Mouse (Mus musculus): ENCODE data around the gene Abhd11. TPM values are rescaled to one million over a fixed set of nuclear protein-coding genes. Genes with fewer than 3 reads are reported as not detected.
"Not testable (repeated sequence)": the region's sequence is repeated elsewhere in the genome, so short reads cannot be mapped to it uniquely, and the experiment has no call there.

The Abhd11 gene
- total RNA-seq, 1 experiment from 2014 or later, result 32.2 TPM

- peak; percentile 77 for ATAC-seq (ENCODE audit: extremely low read depth, insufficient number of reproducible peaks, low FRiP score, poor library complexity, severe bottlenecking)
Measured at GRCm38 (mm10) chr5:135015497-135015896, 6.5 kb downstream of the Abhd11 start.

GRCm38 (mm10) chr5:135016224-135016759 lies 7.3 kb downstream of the Abhd11 start:
- ATAC-seq (ENCODE audit: extremely low read depth, insufficient number of reproducible peaks, low FRiP score, poor library complexity, severe bottlenecking), result no peak

- no peak for ATAC-seq (ENCODE audit: extremely low read depth, insufficient number of reproducible peaks, low FRiP score, poor library complexity, severe bottlenecking)
Measured at GRCm38 (mm10) chr5:135021814-135022213, 12.9 kb downstream of the Abhd11 start.

- peak; percentile 34 for ATAC-seq (ENCODE audit: extremely low read depth, insufficient number of reproducible peaks, low FRiP score, poor library complexity, severe bottlenecking)
Measured at GRCm38 (mm10) chr5:135023344-135024173, 14.6 kb downstream of the Abhd11 start, which contains the start of gene Stx1a. Gene Stx1a (plus strand): TSS chr5:135023482.

- no peak for ATAC-seq (ENCODE audit: extremely low read depth, insufficient number of reproducible peaks, low FRiP score, poor library complexity, severe bottlenecking)
Measured at GRCm38 (mm10) chr5:135024665-135025224, 15.8 kb downstream of the Abhd11 start.

- ATAC-seq (ENCODE audit: extremely low read depth, insufficient number of reproducible peaks, low FRiP score, poor library complexity, severe bottlenecking), result no peak
Measured at GRCm38 (mm10) chr5:135025899-135026298, 16.9 kb downstream of the Abhd11 start.

GRCm38 (mm10) chr5:135029007-135029854 lies 20.3 kb downstream of the Abhd11 start:
- ATAC-seq (ENCODE audit: extremely low read depth, insufficient number of reproducible peaks, low FRiP score, poor library complexity, severe bottlenecking), result no peak

GRCm38 (mm10) chr5:135032581-135032980 lies 23.6 kb downstream of the Abhd11 start:
- ATAC-seq (ENCODE audit: extremely low read depth, insufficient number of reproducible peaks, low FRiP score, poor library complexity, severe bottlenecking), result no peak

- ATAC-seq (ENCODE audit: extremely low read depth, insufficient number of reproducible peaks, low FRiP score, poor library complexity, severe bottlenecking), result no peak
Measured at GRCm38 (mm10) chr5:135034593-135034992, 25.6 kb downstream of the Abhd11 start.

GRCm38 (mm10) chr5:135035608-135036359 lies 26.8 kb downstream of the Abhd11 start:
- no peak for ATAC-seq (ENCODE audit: extremely low read depth, insufficient number of reproducible peaks, low FRiP score, poor library complexity, severe bottlenecking)

- ATAC-seq (ENCODE audit: extremely low read depth, insufficient number of reproducible peaks, low FRiP score, poor library complexity, severe bottlenecking), result no peak
Measured at GRCm38 (mm10) chr5:135037946-135038345, 29.0 kb downstream of the Abhd11 start.

GRCm38 (mm10) chr5:135039541-135039940 lies 30.6 kb downstream of the Abhd11 start:
- ATAC-seq (ENCODE audit: extremely low read depth, insufficient number of reproducible peaks, low FRiP score, poor library complexity, severe bottlenecking), result no peak

- no peak for ATAC-seq (ENCODE audit: extremely low read depth, insufficient number of reproducible peaks, low FRiP score, poor library complexity, severe bottlenecking)
Measured at GRCm38 (mm10) chr5:135040059-135040458, 31.1 kb downstream of the Abhd11 start.

GRCm38 (mm10) chr5:135040777-135041176 lies 31.8 kb downstream of the Abhd11 start:
- ATAC-seq (ENCODE audit: extremely low read depth, insufficient number of reproducible peaks, low FRiP score, poor library complexity, severe bottlenecking), result no peak

- ATAC-seq (ENCODE audit: extremely low read depth, insufficient number of reproducible peaks, low FRiP score, poor library complexity, severe bottlenecking), result no peak
Measured at GRCm38 (mm10) chr5:135042105-135042788, 33.3 kb downstream of the Abhd11 start.

GRCm38 (mm10) chr5:135044575-135044974 lies 35.6 kb downstream of the Abhd11 start:
- no peak for ATAC-seq (ENCODE audit: extremely low read depth, insufficient number of reproducible peaks, low FRiP score, poor library complexity, severe bottlenecking)

GRCm38 (mm10) chr5:135048539-135048938 lies 39.6 kb downstream of the Abhd11 start:
- ATAC-seq (ENCODE audit: extremely low read depth, insufficient number of reproducible peaks, low FRiP score, poor library complexity, severe bottlenecking), result no peak

- ATAC-seq (ENCODE audit: extremely low read depth, insufficient number of reproducible peaks, low FRiP score, poor library complexity, severe bottlenecking), result not testable (repeated sequence)
Measured at GRCm38 (mm10) chr5:135049268-135049667, 40.3 kb downstream of the Abhd11 start.

All from neutrophil, adult 5-6 weeks (primary cell).